Mouse (Mus musculus) G1E (cell line): ENCODE data around the gene Grin2d.

Experiments used
- CTCF ChIP-seq: IDR thresholded peaks from 2 replicates; pipeline ENCODE4 v1.5.1; 2012; ENCODE audit warnings: low read depth, low read length, inconsistent platforms, mixed read lengths
- GATA1 ChIP-seq: IDR thresholded peaks from 2 replicates; pipeline ENCODE4 v1.6.1; 2012; ENCODE audit warnings: borderline replicate concordance, low read length, inconsistent platforms, mixed read lengths

- TF ChIP-seq CTCF (no peak), GATA1 (no peak)
These were observed 8.4 kb downstream of the Grin2d start for GRCm38 (mm10) chr7:45869787-45870186.
